Mouse (Mus musculus): ENCODE data around the gene Ccdc40.

DNA sequence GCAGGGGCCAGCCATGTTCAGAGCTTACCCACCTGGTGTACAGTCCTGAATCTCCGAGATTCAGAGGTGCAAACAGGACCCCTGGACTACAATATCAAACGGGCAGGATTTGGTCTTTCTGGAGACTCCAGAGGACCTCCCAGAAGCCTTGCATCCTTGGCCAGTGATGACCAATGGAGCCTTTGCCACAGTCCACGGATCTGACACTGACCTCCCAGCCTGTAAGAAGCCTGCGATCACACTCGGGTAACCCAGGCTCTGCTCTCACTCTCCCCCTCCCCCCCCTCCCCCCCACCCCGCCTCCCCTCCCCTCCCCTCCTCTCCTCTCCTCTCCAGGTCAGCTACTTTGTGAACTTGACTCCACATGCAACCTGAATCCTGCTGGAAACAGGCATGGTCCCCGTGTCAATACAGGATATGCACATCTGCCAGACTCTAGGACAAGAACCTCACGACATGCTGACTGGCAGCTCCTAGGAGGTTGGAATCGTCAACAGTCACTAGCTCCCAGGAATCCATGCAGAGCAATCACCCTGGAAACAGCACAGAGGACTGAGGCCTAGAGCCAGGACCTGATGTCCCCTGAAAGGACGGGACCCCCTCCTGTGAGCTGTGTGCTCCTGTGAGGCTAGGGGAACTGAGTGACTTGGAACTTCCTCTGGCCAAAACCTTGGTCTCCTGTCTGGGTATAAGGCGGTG, 6.4 kb upstream of the Ccdc40 start:
- no peak for TF ChIP-seq POLR2A (IDR thresholded peaks at IDR 0.05; ENCODE audit: extremely low read depth, insufficient read depth, low read length)
- no peak for TF ChIP-seq CTCF (IDR thresholded peaks at IDR 0.05; ENCODE audit: low read depth, low read length)
